Mouse (Mus musculus) kidney, adult 18-20 months (tissue): ENCODE results near the gene Arhgef28.

Experiments used
- DNase-seq: peaks from one replicate; pipeline ENCODE4 v3.0.0; 2021

Arhgef28 gene

GRCm38 (mm10) chr13:98183157-98183878, 22.9 kb downstream of the Arhgef28 start:
- DNase-seq, result peak; percentile 43

- no peak for DNase-seq
These were observed 23.9 kb downstream of the Arhgef28 start for GRCm38 (mm10) chr13:98182330-98182729.

DNA sequence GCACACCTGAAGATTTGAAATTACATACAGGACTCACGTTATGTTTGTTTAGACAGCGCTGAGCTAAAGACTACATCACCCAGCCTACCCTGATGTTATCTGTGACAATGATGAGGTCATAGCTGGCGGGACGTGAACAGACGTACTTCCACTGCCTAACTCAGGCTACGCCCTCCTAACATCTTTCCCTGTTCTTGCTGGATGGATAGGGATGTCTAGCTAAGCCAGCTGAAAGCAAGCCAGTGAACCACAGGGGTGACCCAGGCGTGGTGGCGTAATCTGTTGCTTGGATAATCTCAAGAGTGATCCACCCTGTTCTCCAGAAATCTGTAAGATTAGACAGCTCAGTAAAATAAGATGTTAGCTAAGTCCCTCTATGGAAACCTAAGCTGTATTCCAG, 25.6 kb downstream of the Arhgef28 start:
- DNase-seq, result no peak

GRCm38 (mm10) chr13:98175323-98176007, 30.8 kb downstream of the Arhgef28 start:
- no peak for DNase-seq

- no peak for DNase-seq
These were observed 33.2 kb downstream of the Arhgef28 start for GRCm38 (mm10) chr13:98173008-98173407.

- no peak for DNase-seq
These were observed 33.9 kb downstream of the Arhgef28 start for GRCm38 (mm10) chr13:98172365-98172764.

DNA sequence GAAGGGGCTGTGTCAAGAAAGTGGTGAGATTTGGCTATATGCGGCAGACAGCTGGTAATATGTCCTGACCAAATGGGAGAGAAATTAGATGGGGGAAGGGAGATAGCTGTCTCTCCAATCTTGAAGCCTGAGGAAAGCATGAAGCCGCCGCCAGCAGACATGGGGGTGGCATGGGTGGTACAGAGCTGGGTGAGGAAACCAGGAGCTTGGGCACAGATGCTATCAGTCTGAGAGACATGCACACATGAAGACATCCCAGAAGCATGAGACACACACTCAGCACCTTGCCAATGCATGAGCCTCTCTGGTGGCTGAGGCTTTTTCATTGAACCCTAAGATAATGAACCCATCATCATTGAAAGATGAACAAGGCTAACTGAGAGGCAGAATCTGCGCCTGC, 34.5 kb downstream of the Arhgef28 start:
- no peak for DNase-seq

DNA sequence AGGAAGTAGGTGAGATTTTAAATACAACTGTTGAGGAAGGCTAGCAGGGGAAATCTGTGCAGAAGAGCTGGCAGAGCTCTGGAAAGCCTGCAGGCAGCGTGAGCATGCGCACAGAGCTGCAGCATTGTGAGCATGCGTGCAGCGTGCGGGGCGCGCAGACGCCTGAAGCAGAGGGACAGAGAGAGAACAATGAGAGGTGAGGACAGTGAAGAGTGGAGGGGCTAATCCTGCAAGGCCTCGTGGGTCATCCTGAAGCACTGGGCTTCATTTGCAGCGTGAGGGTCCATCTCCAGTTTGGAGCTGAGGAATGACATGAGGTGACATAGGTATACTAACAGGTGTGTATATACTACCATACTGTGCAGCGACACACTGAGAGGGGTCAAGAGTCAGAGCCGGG, 35.0 kb downstream of the Arhgef28 start:
- no peak for DNase-seq

DNA sequence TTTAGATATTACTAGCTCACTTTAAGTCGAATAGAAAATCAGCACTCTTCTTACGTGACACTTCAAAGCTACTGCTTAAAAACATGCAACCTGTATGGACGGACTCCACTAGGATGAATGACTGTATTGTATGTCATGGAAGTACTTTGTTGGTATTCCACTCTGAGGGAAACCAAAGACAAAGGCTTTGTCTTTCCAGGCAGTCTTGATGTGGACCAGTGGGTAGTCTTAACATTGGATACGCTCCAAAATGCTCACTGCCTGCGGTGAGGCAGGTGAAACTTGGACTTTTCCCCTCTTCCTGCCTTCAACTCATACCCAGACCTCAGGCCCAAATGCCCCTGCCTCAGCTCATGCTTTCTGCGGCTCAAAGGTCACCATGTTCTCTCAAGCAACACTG, 41.4 kb downstream of the Arhgef28 start:
- DNase-seq, result no peak

GRCm38 (mm10) chr13:98161496-98161895, 44.7 kb downstream of the Arhgef28 start:
- DNase-seq, result no peak

GRCm38 (mm10) chr13:98156656-98157055, 49.6 kb downstream of the Arhgef28 start:
- no peak for DNase-seq

DNA sequence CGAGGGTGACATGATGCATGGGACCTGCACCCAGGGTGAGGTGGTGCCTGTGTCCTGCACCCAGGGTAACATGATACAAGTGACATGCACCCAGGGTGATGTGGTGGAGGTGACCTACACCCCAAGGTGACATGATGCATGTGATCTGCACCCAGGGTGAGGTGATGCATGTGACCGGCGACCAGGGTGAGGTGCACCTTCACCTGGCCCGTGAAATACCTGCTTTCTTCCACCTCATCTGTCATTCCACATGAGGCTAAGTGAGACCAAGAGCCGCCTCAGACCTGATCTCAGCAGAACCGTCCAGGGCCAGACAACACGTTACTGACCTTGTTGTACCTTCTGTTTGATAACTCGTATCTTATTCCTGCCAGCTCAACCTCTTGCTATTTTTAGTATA, 53.5 kb downstream of the Arhgef28 start:
- no peak for DNase-seq

- DNase-seq, result no peak
These were observed 58.7 kb downstream of the Arhgef28 start for GRCm38 (mm10) chr13:98147532-98147931.

DNA sequence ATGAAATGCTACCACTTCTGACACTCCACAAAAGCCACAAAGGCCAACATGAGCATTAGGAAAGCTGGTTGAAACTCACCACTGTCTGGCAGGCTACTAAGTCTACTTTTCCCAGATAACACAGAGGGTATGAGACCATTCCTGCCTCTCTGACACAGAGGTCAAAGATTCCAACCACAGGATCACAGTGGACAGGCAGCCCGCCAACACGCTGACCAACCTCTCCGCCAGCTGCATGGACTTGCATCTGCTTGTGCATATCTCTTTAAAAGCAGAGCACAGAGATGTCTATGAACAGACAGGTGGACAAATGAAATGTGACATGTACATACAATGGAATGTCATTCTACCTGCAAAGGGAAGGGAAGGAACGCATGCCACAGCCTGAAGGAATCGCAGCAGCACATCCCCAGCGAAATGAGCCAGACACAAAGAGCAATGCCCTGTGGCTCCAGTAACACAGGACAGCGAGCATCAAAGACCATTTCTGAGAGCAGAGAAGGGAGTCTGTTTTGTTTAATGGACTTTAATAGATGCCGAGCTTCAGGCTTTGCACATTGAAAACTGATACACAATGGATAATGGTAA, 59.6 kb downstream of the Arhgef28 start:
- DNase-seq, result no peak

GRCm38 (mm10) chr13:98145310-98145709, 60.9 kb downstream of the Arhgef28 start:
- no peak for DNase-seq

DNA sequence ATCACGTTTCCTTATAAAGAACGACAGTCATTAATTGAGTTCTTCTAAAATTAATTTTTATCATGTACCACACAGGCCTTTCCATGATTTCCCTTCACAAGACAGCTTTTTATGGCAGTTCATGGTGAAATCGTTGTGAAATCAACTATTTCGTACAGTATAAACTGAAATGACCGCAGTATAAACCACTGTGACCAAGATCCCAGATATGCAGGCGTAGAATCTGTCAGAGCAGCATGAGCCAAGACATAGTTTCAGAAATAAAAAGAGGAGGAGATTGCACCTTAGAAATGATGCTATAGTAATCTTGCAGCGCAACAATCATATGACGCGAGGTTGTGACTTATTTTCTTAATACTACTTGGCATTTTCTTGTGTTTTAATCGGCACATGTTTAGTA, 63.2 kb downstream of the Arhgef28 start:
- no peak for DNase-seq

DNA sequence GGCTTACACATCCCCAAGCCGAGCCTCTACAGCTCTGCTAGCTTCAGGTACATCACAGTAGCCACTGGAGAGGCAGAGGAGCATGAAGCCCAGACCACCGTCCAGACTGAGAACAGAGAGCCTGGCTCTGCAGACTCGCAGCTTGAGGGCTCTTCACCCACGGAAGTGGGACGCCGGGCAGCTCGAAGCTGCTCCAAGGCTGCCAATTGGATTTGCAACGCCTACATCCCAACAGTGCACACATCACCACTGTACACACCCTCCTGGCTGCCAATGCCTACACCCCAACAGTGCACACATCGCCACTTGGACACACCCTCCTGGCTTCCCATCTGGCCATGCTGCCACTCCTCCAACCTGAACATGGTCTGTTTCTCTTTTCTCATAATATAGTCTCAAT, 65.6 kb downstream of the Arhgef28 start:
- no peak for DNase-seq

DNA sequence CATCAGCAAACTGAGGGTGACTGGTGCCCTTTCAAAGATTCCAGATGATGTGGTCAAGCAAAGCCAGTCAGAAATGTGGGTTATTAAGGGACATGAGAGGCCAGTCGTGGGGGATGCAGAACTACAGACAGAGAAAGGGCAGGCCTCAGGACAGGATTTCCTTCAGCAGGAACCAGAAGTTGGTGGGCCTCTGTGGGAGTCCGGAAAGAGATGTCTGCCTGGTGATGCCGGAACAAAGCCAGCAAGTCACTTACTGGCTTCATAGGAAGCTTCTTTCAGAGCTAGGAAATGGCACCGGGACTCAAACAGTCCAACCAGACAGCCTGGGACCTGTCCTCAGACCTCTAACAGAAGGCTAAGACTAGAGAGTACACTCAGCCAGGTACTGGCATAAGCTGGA, 67.5 kb downstream of the Arhgef28 start:
- DNase-seq, result no peak

DNA sequence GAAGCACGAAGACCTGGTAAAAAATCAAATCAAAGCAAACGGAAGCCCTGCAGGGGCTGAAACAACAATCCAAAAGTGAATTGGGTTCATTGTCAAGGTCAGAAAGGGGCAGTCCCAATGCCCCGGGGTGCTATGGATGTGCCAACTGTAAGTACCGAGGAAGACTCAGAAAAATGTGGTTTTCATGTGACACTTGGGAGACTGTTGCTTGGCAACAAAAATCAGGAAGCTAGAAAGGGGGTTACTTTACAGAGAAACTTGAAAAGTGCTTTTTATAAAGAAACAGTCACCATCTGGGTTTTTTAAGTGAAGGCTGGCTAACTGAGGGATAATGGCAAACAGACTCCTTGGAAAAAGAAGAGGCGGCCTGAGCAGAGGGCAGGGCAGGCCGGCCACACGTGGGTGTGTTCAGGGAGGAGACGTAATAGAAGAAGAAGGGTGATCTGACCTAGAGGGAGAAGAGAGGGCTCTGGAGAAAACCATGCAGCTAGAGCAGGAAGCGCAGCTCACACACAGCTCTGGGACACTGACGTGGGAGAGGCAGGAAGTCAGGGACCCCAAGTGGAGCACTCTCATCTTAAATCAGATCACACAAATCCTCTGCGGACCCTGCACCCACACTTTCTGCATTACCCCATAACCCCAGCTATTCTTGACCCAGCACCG, 70.2 kb downstream of the Arhgef28 start:
- DNase-seq, result no peak

DNA sequence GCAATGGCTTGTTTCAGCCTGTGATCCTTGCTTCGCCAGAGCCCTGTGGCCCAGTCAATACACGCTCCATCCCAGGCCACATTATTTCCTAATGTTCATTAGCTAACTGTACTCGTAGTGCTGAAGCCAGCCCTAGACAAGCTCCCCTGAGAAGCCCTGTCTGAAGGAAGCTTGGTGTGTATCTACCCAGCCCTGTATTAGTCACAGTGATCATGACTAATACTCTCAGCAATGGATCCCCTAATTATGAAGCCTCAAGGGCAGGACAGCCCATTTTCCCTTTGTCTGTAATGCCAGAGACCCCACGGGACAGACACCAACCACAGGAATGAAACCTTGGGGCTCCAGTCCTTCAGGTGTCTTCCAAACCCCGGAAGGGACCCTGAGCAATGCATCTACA, 73.3 kb downstream of the Arhgef28 start:
- DNase-seq, result no peak

DNA sequence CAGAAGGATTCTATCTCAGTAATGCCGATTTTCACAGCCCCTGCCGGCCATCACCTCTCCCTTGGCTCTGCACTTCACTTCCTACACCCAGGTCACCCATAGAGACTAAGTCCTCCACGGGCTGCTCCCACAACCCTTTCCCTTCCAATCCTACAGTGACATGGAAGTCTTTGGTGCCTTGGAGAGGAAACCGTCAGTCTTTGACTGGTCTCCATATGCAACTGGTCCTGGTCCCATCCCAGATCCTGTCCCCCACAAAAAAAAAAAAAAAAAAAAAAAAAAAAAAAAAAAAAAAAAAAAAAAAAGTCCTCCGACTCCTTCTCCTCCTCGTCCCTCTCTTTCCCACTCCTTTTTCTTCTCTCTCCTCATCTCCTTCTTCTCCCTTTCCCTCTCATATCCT, 74.0 kb downstream of the Arhgef28 start:
- DNase-seq, result no peak

DNA sequence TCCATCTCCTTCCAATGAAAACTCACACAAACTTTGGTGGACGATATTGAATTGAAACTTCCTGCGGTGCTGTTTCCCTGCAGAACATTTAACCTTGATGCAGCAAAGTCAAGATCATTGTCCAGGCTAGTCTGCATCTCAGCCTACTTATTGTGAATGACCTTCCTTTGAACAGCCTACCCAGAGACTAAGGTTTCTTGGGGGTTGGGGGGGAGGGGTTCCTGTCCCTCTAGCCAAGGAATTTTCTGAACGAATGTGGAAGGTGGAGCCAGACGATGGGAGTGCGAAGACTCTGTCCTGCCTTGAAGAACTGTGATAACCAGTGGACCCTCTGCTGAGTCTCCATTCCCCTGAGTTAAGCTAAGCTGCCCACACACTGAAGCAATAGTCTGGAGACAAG, 80.6 kb downstream of the Arhgef28 start:
- no peak for DNase-seq

GRCm38 (mm10) chr13:98124113-98124745, 82.0 kb downstream of the Arhgef28 start:
- no peak for DNase-seq
